Mouse (Mus musculus) retina, postnatal 7 days (tissue): ENCODE data around the gene Gm21366.
"Not testable (repeated sequence)": the region's sequence is repeated elsewhere in the genome, so short reads cannot be mapped to it uniquely, and the experiment has no call there.

Source experiments
- DNase-seq: peaks from one replicate; pipeline ENCODE4 v3.0.0-alpha.2; 2012; ENCODE audit warnings: low read depth, low spot score

Gm21366 gene

GRCm38 (mm10) chrY:22861156-22861555, at the start of gene Gm21366:
Gm21366 (minus strand) TSS chrY:22861256.
- not testable (repeated sequence) for DNase-seq
